Mouse (Mus musculus) heart, postnatal 25 days (tissue): Measurements from ENCODE around the gene Ctnnbip1. TPM values are rescaled to one million over a fixed set of nuclear protein-coding genes. Genes with fewer than 3 reads are reported as not detected.

Experiments used
- DNase-seq: peaks from one replicate; pipeline ENCODE4 v3.0.0; 2022; ENCODE audit warnings: low spot score
- intact Hi-C: fragments of 180-260 bp; cut with DNase I; formaldehyde crosslinking; loops from one replicate; pipeline ENCODE4 v1.15.1; 2025
- total RNA-seq, 2 experiments: library from RNA; stranded (reverse); gene quantifications; 2 replicates each; pipeline ENCODE4 v1.2.3; 2021

The Ctnnbip1 gene
- 10 to 100 TPM; 33.0 to 35.4 TPM for total RNA-seq

GRCm38 (mm10) chr4:149517868-149518340, at the start of gene Ctnnbip1:
Gene Ctnnbip1 (plus strand): TSS chr4:149518236.
- DNase-seq, result peak; percentile 96
- intact Hi-C loops, result no loop called here

GRCm38 (mm10) chr4:149469557-149469956, 48.5 kb upstream of the Ctnnbip1 start:
- intact Hi-C loops, result no loop called here
- DNase-seq, result no peak

- no peak for DNase-seq
- intact Hi-C loops, result no loop called here
Measured at GRCm38 (mm10) chr4:149475096-149475495, 42.9 kb upstream of the Ctnnbip1 start.

GRCm38 (mm10) chr4:149477078-149477477, 41.0 kb upstream of the Ctnnbip1 start, which contains the start of gene Tmem274:
Gene Tmem274 (plus strand): TSS chr4:149477378.
- intact Hi-C loops, result no loop called here
- no peak for DNase-seq

GRCm38 (mm10) chr4:149484566-149484965, 33.5 kb upstream of the Ctnnbip1 start:
- intact Hi-C loops, result loop anchor here (2.0 kb wide), 2 partner anchors 22 to 58 kb away; no protein-coding TSS in a partner anchor
- no peak for DNase-seq

GRCm38 (mm10) chr4:149485053-149485824, 32.8 kb upstream of the Ctnnbip1 start, which contains the start of the genes Nmnat1 and Lzic:
Gene Nmnat1 (minus strand): TSS chr4:149485202.
Gene Lzic (plus strand): TSS chr4:149485229.
- intact Hi-C loops, result loop anchor here (2.0 kb wide), 2 partner anchors 22 to 58 kb away; no protein-coding TSS in a partner anchor
- peak; percentile 89 for DNase-seq

GRCm38 (mm10) chr4:149485825-149486206, 32.2 kb upstream of the Ctnnbip1 start:
- intact Hi-C loops, result loop anchor here (2.0 kb wide), 2 partner anchors 23 to 57 kb away; no protein-coding TSS in a partner anchor
- DNase-seq, result no peak

- intact Hi-C loops, result no loop called here
Measured at GRCm38 (mm10) chr4:149487729-149488128, 30.3 kb upstream of the Ctnnbip1 start.

GRCm38 (mm10) chr4:149489415-149490240, 28.4 kb upstream of the Ctnnbip1 start:
- peak; percentile 19 for DNase-seq
- intact Hi-C loops, result no loop called here

More at GRCm38 (mm10) chr4:149487729-149488128, 30.3 kb upstream of the Ctnnbip1 start:
- DNase-seq, result no peak

GRCm38 (mm10) chr4:149491151-149491550, 26.9 kb upstream of the Ctnnbip1 start:
- DNase-seq, result no peak
- intact Hi-C loops, result no loop called here

GRCm38 (mm10) chr4:149496612-149497011, 21.4 kb upstream of the Ctnnbip1 start:
- intact Hi-C loops, result no loop called here
- DNase-seq, result no peak

GRCm38 (mm10) chr4:149498901-149499300, 19.1 kb upstream of the Ctnnbip1 start:
- no peak for DNase-seq
- intact Hi-C loops, result no loop called here

GRCm38 (mm10) chr4:149499790-149500189, 18.2 kb upstream of the Ctnnbip1 start:
- DNase-seq, result no peak
- intact Hi-C loops, result no loop called here

GRCm38 (mm10) chr4:149504363-149504762, 13.7 kb upstream of the Ctnnbip1 start:
- intact Hi-C loops, result no loop called here
- no peak for DNase-seq

GRCm38 (mm10) chr4:149504858-149505257, 13.2 kb upstream of the Ctnnbip1 start:
- intact Hi-C loops, result no loop called here
- DNase-seq, result no peak

- DNase-seq, result no peak
- intact Hi-C loops, result no loop called here
Measured at GRCm38 (mm10) chr4:149505261-149505967, 12.6 kb upstream of the Ctnnbip1 start.

GRCm38 (mm10) chr4:149506904-149507303, 11.1 kb upstream of the Ctnnbip1 start:
- DNase-seq, result no peak
- intact Hi-C loops, result no loop called here

- DNase-seq, result no peak
- intact Hi-C loops, result no loop called here
Measured at GRCm38 (mm10) chr4:149511221-149511646, 6.8 kb upstream of the Ctnnbip1 start.

- no peak for DNase-seq
- intact Hi-C loops, result no loop called here
Measured at GRCm38 (mm10) chr4:149512072-149512471, 6.0 kb upstream of the Ctnnbip1 start.

- intact Hi-C loops, result no loop called here
- no peak for DNase-seq
Measured at GRCm38 (mm10) chr4:149515706-149516105, 2.3 kb upstream of the Ctnnbip1 start.
